Mouse (Mus musculus) cerebral cortex, adult 2 months (tissue): ENCODE results near the gene Exoc3.

Source experiments
- WGBS: fragments of 180-500 bp; shearing (Covaris S2); methylation state at CpG from one replicate; pipeline ENCODE4 v1.1.7; 2018; 5-methylcytosine and 5-hydroxymethylcytosine counted together

Gene Exoc3

DNA sequence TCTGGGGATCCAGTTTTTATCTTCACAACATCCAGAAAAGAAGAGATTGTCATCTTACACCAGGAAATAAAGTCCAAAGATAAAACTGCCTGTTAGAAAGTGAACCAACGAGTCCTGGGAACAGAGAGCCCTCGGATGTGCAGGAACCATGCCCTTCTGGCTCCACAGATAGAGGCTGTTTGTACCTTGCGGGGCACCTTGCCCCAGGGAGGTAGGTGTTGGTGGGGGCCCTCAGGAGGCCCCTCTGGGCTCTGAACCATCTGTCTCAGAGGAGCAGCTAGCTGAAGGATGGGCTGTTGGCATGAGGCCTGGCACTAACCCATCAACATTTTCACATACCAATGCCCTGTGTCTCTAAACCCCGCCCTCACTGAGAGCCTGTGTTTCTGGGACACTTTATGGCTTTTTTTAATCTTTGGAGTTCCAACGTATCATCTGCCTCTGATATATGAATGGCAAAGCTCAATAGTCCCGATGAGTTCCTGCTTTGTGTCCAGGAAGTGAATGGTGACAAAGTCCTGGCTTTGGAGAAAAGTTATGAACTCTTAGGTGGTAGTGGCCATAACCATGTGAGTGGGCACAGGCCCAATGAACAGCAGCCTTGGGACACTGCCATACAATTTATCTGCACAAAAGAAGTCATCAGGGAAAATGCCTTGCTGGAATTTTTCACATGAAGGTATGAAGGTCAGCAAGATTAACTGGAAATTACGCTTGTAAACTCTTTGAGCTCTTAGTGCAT is 69.5 kb downstream of the Exoc3 start:
- 88% methylated on average over 7 of the region's 7 CpGs for WGBS

DNA sequence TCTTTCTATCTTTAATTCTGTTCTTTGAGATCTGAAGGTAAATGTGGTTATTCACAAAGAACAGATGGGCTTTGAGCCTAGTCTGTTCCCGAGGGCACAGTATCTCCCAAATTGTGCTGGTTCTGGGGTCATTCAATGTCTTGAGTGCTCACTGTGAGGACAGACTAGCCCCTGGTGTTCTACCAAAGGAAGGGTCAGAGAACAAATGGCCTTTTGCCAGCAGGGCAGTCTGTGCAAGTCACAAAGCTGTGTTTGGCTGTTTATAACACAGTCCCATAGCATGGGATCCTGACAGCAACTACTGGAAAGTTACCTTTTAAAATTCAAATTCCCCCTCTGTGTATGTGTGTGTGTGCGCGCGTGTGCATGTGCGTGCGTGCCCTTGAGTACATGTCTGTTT is 78.6 kb downstream of the Exoc3 start:
- WGBS = 91% methylated on average over 6 of the region's 6 CpGs

- WGBS = 68% methylated on average over 7 of the region's 7 CpGs
Measured at GRCm38 (mm10) chr13:74127571-74127970, 81.0 kb downstream of the Exoc3 start.

DNA sequence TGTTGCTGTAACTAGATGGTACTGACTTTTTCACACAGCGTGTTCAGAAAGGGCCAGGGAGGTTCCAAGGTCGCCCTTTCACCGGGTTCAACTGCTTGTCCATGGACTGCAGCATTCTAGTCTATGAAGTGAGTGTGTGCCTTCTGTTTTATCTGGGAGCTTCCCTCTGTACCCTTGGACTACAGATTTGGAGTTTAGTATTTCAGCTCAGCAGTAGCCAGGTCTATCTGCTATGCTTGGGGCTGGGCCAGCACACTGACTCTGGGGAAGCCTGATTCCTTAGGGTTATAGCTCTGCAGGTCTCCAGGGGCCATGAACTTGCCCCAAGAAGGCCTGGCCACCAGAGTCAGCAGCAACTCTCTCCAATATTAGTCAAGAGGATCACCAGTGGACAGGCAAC is 85.9 kb downstream of the Exoc3 start:
- WGBS = 84% methylated on average over 3 of the region's 3 CpGs

- WGBS = 54% methylated on average over 14 of the region's 14 CpGs
Measured at GRCm38 (mm10) chr13:74121795-74122330, 86.7 kb downstream of the Exoc3 start.

DNA sequence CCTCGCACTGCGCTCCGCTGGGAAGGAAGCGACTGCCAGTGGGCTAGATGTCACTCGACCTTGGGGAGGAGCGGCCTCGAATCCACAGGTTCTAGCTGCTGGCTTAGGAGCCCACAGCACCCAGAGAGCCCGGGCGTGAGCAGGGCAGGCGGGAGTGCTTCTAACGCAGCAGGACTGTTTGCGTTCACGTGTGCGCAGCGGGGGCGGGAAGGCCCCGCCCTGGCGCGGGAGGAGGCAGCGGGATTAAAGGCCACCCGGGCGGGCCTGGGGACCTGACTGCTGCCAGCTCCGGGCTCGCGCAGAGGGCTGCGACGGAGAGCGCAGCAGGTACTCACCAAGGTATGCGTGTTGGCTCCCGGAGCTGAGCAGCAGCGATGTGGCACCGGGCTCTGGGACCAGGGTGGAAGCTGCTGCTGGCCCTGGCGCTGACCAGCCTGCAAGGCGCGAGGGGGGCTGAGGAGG is 87.4 kb downstream of the Exoc3 start, which contains the start of gene Slc9a3:
Gene Slc9a3 (plus strand): TSS at position 317 of the 462 bp plus-strand sequence.
- WGBS = 3% methylated on average over 35 of the region's 35 CpGs
